In the genomic region with DNA sequence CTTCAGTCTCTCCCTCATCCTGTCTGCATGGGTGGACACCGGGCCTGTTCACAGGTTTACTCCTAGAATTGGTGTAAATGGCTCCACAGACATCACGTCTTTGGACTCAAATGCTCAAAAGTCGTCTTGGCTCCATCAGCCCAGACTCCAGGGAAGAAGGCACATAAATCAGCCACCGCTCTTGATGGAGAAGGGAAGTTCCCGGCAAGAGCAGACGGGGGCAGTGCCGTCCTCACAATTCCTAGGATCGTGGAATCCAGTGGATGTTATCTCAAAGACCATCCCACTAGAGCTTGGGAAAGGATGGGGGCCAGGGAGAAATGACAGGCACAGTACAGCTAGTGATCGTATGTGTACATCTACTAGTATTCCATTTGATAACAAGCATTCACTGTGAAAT, we compare ENCODE assay signal across 12 mouse cellular contexts. TPM values are rescaled to one million over a fixed set of nuclear protein-coding genes. Genes with fewer than 3 reads are reported as not detected.
DNase-seq lines count a peak whose midpoint lies in the region; ATAC-seq and TF ChIP-seq lines count a peak whose summit lies in the region.
"Had no signal": no experiment of that assay in that cellular context is flagged by ENCODE, and none has a peak within 500 bp of the region (broad histone marks: within the 10 kb centered on the region; RNA-seq: fewer than 3 reads in every experiment).

No protein-coding gene starts in this region.

- intact Hi-C loops in gastrocnemius, postnatal 14 days (cut with DNase I; ENCODE audit: low total_unique reads), result no loop called here
- intact Hi-C loops in gastrocnemius, postnatal 36 days (cut with DNase I), result no loop called here

- TF ChIP-seq EP300 in stomach, postnatal 0 days (optimal IDR thresholded peaks at IDR 0.05), result no peak

- no peaks in the 10 kb centered on the region for H3K9me3 ChIP-seq in neural tube, embryonic 14.5 days (ENCODE audit: control insufficient read depth, low read length)
- H3K9me3 ChIP-seq in neural tube, embryonic 15.5 days (replicated peaks), result no peaks in the 10 kb centered on the region
- H3K9me3 ChIP-seq in stomach, postnatal 0 days (ENCODE audit: control insufficient read depth, low read length), result no peaks in the 10 kb centered on the region
- H3K9me3 ChIP-seq: liver, embryonic 13.5 days had no signal

- H3K27me3 ChIP-seq in neural tube, embryonic 14.5 days (ENCODE audit: control insufficient read depth, insufficient read depth, low read length), result no peaks in the 10 kb centered on the region
- no peaks in the 10 kb centered on the region for H3K27me3 ChIP-seq in neural tube, embryonic 15.5 days (replicated peaks)
- H3K27me3 ChIP-seq in stomach, postnatal 0 days (ENCODE audit: control insufficient read depth, insufficient read depth, low read length), result no peaks in the 10 kb centered on the region
- H3K27me3 ChIP-seq: CH12.LX had no signal

- no peak overlapping the region for H3K4me3 ChIP-seq in layer of hippocampus, adult 2 months
- H3K4me3 ChIP-seq in neural tube, embryonic 14.5 days (ENCODE audit: low read depth, low read length), result no peak overlapping the region
- H3K4me3 ChIP-seq in neural tube, embryonic 15.5 days (replicated peaks), result no peak overlapping the region
- H3K4me3 ChIP-seq in stomach, postnatal 0 days (ENCODE audit: low read depth, low read length), result no peak overlapping the region
- H3K4me3 ChIP-seq: erythroblast, embryonic 14.5 days; liver, embryonic 13.5 days had no signal

- no peaks in the 10 kb centered on the region for H3K36me3 ChIP-seq in neural tube, embryonic 14.5 days (ENCODE audit: control insufficient read depth, insufficient read depth, low read length)
- H3K36me3 ChIP-seq in neural tube, embryonic 15.5 days, result no peaks in the 10 kb centered on the region
- no peaks in the 10 kb centered on the region for H3K36me3 ChIP-seq in stomach, postnatal 0 days (ENCODE audit: control insufficient read depth, insufficient read depth, low read length)

- H3K27ac ChIP-seq in layer of hippocampus, adult 2 months, result no peak overlapping the region
- H3K27ac ChIP-seq in neural tube, embryonic 14.5 days (ENCODE audit: low read depth, low read length), result no peak overlapping the region
- H3K27ac ChIP-seq in neural tube, embryonic 15.5 days (replicated peaks), result no peak overlapping the region
- no peak overlapping the region for H3K27ac ChIP-seq in stomach, postnatal 0 days (replicated peaks)
- H3K27ac ChIP-seq: liver, embryonic 13.5 days had no signal

- TF ChIP-seq CTCF in layer of hippocampus, adult 2 months (conservative IDR thresholded peaks at IDR 0.05), result peak; percentile 68
- TF ChIP-seq CTCF in stomach, postnatal 0 days (IDR thresholded peaks at IDR 0.05; ENCODE audit: low read depth), result peak; percentile 61

- no peaks in the 10 kb centered on the region for H3K4me1 ChIP-seq in neural tube, embryonic 14.5 days (ENCODE audit: control insufficient read depth, insufficient read depth, low read length)
- peaks cover 3% of the 10 kb centered on the region; the same call in 1 of the 2 replicates for H3K4me1 ChIP-seq in neural tube, embryonic 15.5 days
- H3K4me1 ChIP-seq in stomach, postnatal 0 days (replicated peaks; ENCODE audit: control insufficient read depth, insufficient read depth), result no peaks in the 10 kb centered on the region; the same call in 1 of the 2 replicates

- H3K4me2 ChIP-seq in neural tube, embryonic 14.5 days (ENCODE audit: low read depth, low read length), result no peak overlapping the region
- H3K4me2 ChIP-seq in neural tube, embryonic 15.5 days, result no peak overlapping the region
- no peak overlapping the region for H3K4me2 ChIP-seq in stomach, postnatal 0 days (replicated peaks; ENCODE audit: low read depth)
- H3K4me2 ChIP-seq: liver, embryonic 13.5 days had no signal

- ATAC-seq in neural tube, embryonic 14.5 days (ENCODE audit: low read depth), result peak; percentile 41; the same call in 1 of the 2 replicates
- ATAC-seq in neural tube, embryonic 15.5 days (ENCODE audit: low FRiP score), result no peak
- no peak for ATAC-seq in stomach, postnatal 0 days (ENCODE audit: low FRiP score, low TSS enrichment)

- peak; percentile 12 for DNase-seq in gastrocnemius, postnatal 14 days
- DNase-seq in gastrocnemius, postnatal 36 days, result no peak
- DNase-seq in layer of hippocampus, adult 2 months (ENCODE audit: low spot score in 2 of 2), result no peak
- no peak for DNase-seq in layer of hippocampus, adult 8-10 months (ENCODE audit: low spot score in 2 of 2)
- peak; percentile 24 for DNase-seq in stomach, postnatal 0 days (ENCODE audit: low spot score)
- no peak for DNase-seq in frontal cortex, postnatal 25 days (ENCODE audit: low spot score in 2 of 2)
- DNase-seq: cerebellum, adult 11-12 months; liver, embryonic 13.5 days had no signal

- no peak overlapping the region for H3K9ac ChIP-seq in neural tube, embryonic 14.5 days (replicated peaks; ENCODE audit: low read depth, low read length)
- no peak overlapping the region for H3K9ac ChIP-seq in neural tube, embryonic 15.5 days (replicated peaks)
- no peak overlapping the region for H3K9ac ChIP-seq in stomach, postnatal 0 days (ENCODE audit: low read length)
- H3K9ac ChIP-seq: liver, embryonic 13.5 days had no signal

- WGBS in neural tube, embryonic 14.5 days, result 24% methylated on average over 9 of the region's 9 CpGs
- 34% methylated on average over 9 of the region's 9 CpGs for WGBS in neural tube, embryonic 15.5 days
- WGBS in stomach, postnatal 0 days, result 46% methylated on average over 9 of the region's 9 CpGs

RNA-seq across cellular contexts. Expression of a gene that starts 12.3 kb away (rescaled TPM):
- 1 to 10 TPM; 2.2 to 3.6 TPM for total RNA-seq in gastrocnemius, postnatal 14 days (2021)
- total RNA-seq in gastrocnemius, postnatal 36 days (2021), result 1 to 10 TPM; 1.9 to 3.1 TPM
- under 1 TPM; 0.08 to 0.17 TPM for total RNA-seq in layer of hippocampus, adult 2 months (2021)
- 1 to 10 TPM in 1 of 4 experiments, under 1 TPM in 1, not detected in 2; 0.11 to 1.1 TPM for total RNA-seq in layer of hippocampus, adult 8-10 months (2022)
- polyA plus RNA-seq in neural tube, embryonic 14.5 days (2014; fragmentation: Nextera tagmentation; extraction: Ambion mirVana), result 3.2 and 4.7 TPM in 2 replicates
- 3.0 and 3.9 TPM in 2 replicates for polyA plus RNA-seq in neural tube, embryonic 15.5 days (2015; fragmentation: Nextera tagmentation; extraction: Ambion mirVana)
- polyA plus RNA-seq in stomach, postnatal 0 days (2015; fragmentation: Nextera tagmentation; extraction: Ambion mirVana), result 0.92 and 1.1 TPM in 2 replicates

RNA-seq across cellular contexts. Expression of a gene that starts 45.2 kb away (rescaled TPM):
- 1 to 10 TPM; 2.1 to 2.9 TPM for total RNA-seq in gastrocnemius, postnatal 14 days (2021)
- 1 to 10 TPM; 1.1 to 1.3 TPM for total RNA-seq in gastrocnemius, postnatal 36 days (2021)
- total RNA-seq in layer of hippocampus, adult 2 months (2021), result 1 to 10 TPM; 2.5 to 2.9 TPM
- 1 to 10 TPM; 2.9 to 8.9 (median 5.9) TPM for total RNA-seq in layer of hippocampus, adult 8-10 months (2022)
- polyA plus RNA-seq in neural tube, embryonic 14.5 days (2014; fragmentation: Nextera tagmentation; extraction: Ambion mirVana), result 2.3 and 5.2 TPM in 2 replicates
- 3.6 and 6.3 TPM in 2 replicates for polyA plus RNA-seq in neural tube, embryonic 15.5 days (2015; fragmentation: Nextera tagmentation; extraction: Ambion mirVana)
- 3.6 and 3.7 TPM in 2 replicates for polyA plus RNA-seq in stomach, postnatal 0 days (2015; fragmentation: Nextera tagmentation; extraction: Ambion mirVana)
- polyA plus RNA-seq: erythroblast, embryonic 14.5 days had no signal

Comparison
In these comparisons a context has a peak if more than half of its experiments do, and no peak if none do; other contexts are left out.
1. DNase-seq: peak in gastrocnemius, postnatal 14 days (single experiment) and stomach, postnatal 0 days (single experiment); none in gastrocnemius, postnatal 36 days (0 of 2), layer of hippocampus, adult 2 months (0 of 2), layer of hippocampus, adult 8-10 months (0 of 2) and frontal cortex, postnatal 25 days (0 of 2).